ENCODE assay signal across 17 mouse cellular contexts in genomic region chr10:110952271-110952670, GRCm38 (mm10). TPM values are rescaled to one million over a fixed set of nuclear protein-coding genes. Genes with fewer than 3 reads are reported as not detected.
DNase-seq lines count a peak whose midpoint lies in the region; ATAC-seq and TF ChIP-seq lines count a peak whose summit lies in the region.
"Had no signal": no experiment of that assay in that cellular context is flagged by ENCODE, and none has a peak within 500 bp of the region (broad histone marks: within the 10 kb centered on the region; RNA-seq: fewer than 3 reads in every experiment).

No protein-coding gene starts in this region.

- H3K9ac ChIP-seq in intestine, embryonic 14.5 days (ENCODE audit: low read length), result no peak overlapping the region
- no peak overlapping the region for H3K9ac ChIP-seq in intestine, postnatal 0 days (ENCODE audit: low read depth, low read length)
- H3K9ac ChIP-seq in limb, embryonic 13.5 days, result no peak overlapping the region
- no peak overlapping the region for H3K9ac ChIP-seq in limb, embryonic 15.5 days
- H3K9ac ChIP-seq: hindbrain, embryonic 14.5 days; midbrain, embryonic 15.5 days had no signal

- no peaks in the 10 kb centered on the region for H3K9me3 ChIP-seq in intestine, embryonic 14.5 days (ENCODE audit: control insufficient read depth, low read length)
- H3K9me3 ChIP-seq in intestine, postnatal 0 days (ENCODE audit: control insufficient read depth), result no peaks in the 10 kb centered on the region
- H3K9me3 ChIP-seq in limb, embryonic 13.5 days, result no peaks in the 10 kb centered on the region
- H3K9me3 ChIP-seq in limb, embryonic 10.5 days (replicated peaks), result no peaks in the 10 kb centered on the region
- H3K9me3 ChIP-seq in limb, embryonic 15.5 days, result no peaks in the 10 kb centered on the region
- H3K9me3 ChIP-seq: embryonic facial prominence, embryonic 10.5 days; megakaryocyte, embryonic 14.5 days; midbrain, embryonic 15.5 days had no signal

- no peak for TF ChIP-seq CTCF in intestine, postnatal 0 days (IDR thresholded peaks at IDR 0.05; ENCODE audit: low read depth)

- 67% methylated on average over 8 of the region's 8 CpGs for WGBS in intestine, embryonic 14.5 days
- WGBS in intestine, postnatal 0 days, result 74% methylated on average over 8 of the region's 8 CpGs
- 81% methylated on average over 8 of the region's 8 CpGs for WGBS in limb, embryonic 13.5 days
- WGBS in limb, embryonic 10.5 days, result 87% methylated on average over 8 of the region's 8 CpGs
- WGBS in limb, embryonic 15.5 days, result 68% methylated on average over 8 of the region's 8 CpGs

- no peak overlapping the region for H3K4me3 ChIP-seq in intestine, embryonic 14.5 days (ENCODE audit: low read depth, low read length)
- no peak overlapping the region for H3K4me3 ChIP-seq in intestine, postnatal 0 days (ENCODE audit: low read depth, low read length)
- H3K4me3 ChIP-seq in limb, embryonic 13.5 days, result no peak overlapping the region
- no peak overlapping the region for H3K4me3 ChIP-seq in limb, embryonic 10.5 days
- no peak overlapping the region for H3K4me3 ChIP-seq in limb, embryonic 15.5 days
- H3K4me3 ChIP-seq: embryonic facial prominence, embryonic 10.5 days; megakaryocyte, embryonic 14.5 days; midbrain, embryonic 15.5 days had no signal

- DNase-seq in heart, adult 11 months, result peak; percentile 82
- DNase-seq in heart, adult 18-20 months, result no peak
- DNase-seq in intestine, embryonic 14.5 days (ENCODE audit: low spot score), result no peak
- DNase-seq in limb, embryonic 10.5 days (ENCODE audit: low spot score), result no peak
- DNase-seq: kidney, adult 9 months; liver; right cerebral cortex, adult 18-20 months; thymus, postnatal 14 days had no signal

- H3K27ac ChIP-seq in intestine, embryonic 14.5 days (ENCODE audit: low read depth), result peak overlapping the region; percentile 29; the same call in 1 of the 2 replicates
- H3K27ac ChIP-seq in intestine, postnatal 0 days (ENCODE audit: low read depth, low read length), result no peak overlapping the region
- H3K27ac ChIP-seq in limb, embryonic 13.5 days, result peak overlapping the region; percentile 44; the same call in 1 of the 2 replicates
- H3K27ac ChIP-seq in limb, embryonic 10.5 days, result no peak overlapping the region
- peak overlapping the region; percentile 63 for H3K27ac ChIP-seq in limb, embryonic 15.5 days
- H3K27ac ChIP-seq: embryonic facial prominence, embryonic 10.5 days; hindbrain, embryonic 14.5 days had no signal

- no peak overlapping the region for H3K4me2 ChIP-seq in intestine, embryonic 14.5 days (ENCODE audit: low read length)
- H3K4me2 ChIP-seq in intestine, postnatal 0 days (replicated peaks; ENCODE audit: low read depth), result no peak overlapping the region
- no peak overlapping the region for H3K4me2 ChIP-seq in limb, embryonic 13.5 days (replicated peaks)
- H3K4me2 ChIP-seq in limb, embryonic 15.5 days, result no peak overlapping the region
- H3K4me2 ChIP-seq: hindbrain, embryonic 14.5 days; midbrain, embryonic 15.5 days had no signal

- no peaks in the 10 kb centered on the region for H3K4me1 ChIP-seq in intestine, embryonic 14.5 days (replicated peaks; ENCODE audit: control insufficient read depth, insufficient read depth, low read length)
- H3K4me1 ChIP-seq in intestine, postnatal 0 days (replicated peaks; ENCODE audit: control insufficient read depth, insufficient read depth, low read length), result no peaks in the 10 kb centered on the region
- 0 out of 2 replicates have a peak, but pooled peaks cover 9% of the 10 kb centered on the region for H3K4me1 ChIP-seq in limb, embryonic 13.5 days
- no peaks in the 10 kb centered on the region for H3K4me1 ChIP-seq in limb, embryonic 10.5 days
- H3K4me1 ChIP-seq in limb, embryonic 15.5 days, result peaks cover 3% of the 10 kb centered on the region; the same call in 1 of the 2 replicates
- H3K4me1 ChIP-seq: embryonic facial prominence, embryonic 10.5 days; megakaryocyte, embryonic 14.5 days; midbrain, embryonic 15.5 days had no signal

- no peak for ATAC-seq in intestine, embryonic 14.5 days (replicated peaks; ENCODE audit: low FRiP score, low TSS enrichment, low read depth)
- no peak for ATAC-seq in intestine, postnatal 0 days
- ATAC-seq in limb, embryonic 13.5 days (ENCODE audit: low FRiP score, low read depth), result no peak
- ATAC-seq in limb, embryonic 15.5 days (ENCODE audit: insufficient number of reproducible peaks, low FRiP score, low TSS enrichment, low read depth), result no peak
- ATAC-seq in CD4-positive, CD25-positive, alpha-beta regulatory T cell, adult 4 months, result no peak
- ATAC-seq: forebrain, embryonic 14.5 days; midbrain, embryonic 15.5 days had no signal

- peaks cover 32% of the 10 kb centered on the region for H3K36me3 ChIP-seq in intestine, embryonic 14.5 days (ENCODE audit: control insufficient read depth, insufficient read depth, low read length)
- peaks cover 27% of the 10 kb centered on the region for H3K36me3 ChIP-seq in intestine, postnatal 0 days (ENCODE audit: control insufficient read depth, insufficient read depth)
- peaks cover 49% of the 10 kb centered on the region for H3K36me3 ChIP-seq in limb, embryonic 13.5 days
- peaks cover 74% of the 10 kb centered on the region for H3K36me3 ChIP-seq in limb, embryonic 10.5 days
- peaks cover 29% of the 10 kb centered on the region for H3K36me3 ChIP-seq in limb, embryonic 15.5 days

- H3K27me3 ChIP-seq in intestine, embryonic 14.5 days (replicated peaks; ENCODE audit: control insufficient read depth, insufficient read depth, low read length), result no peaks in the 10 kb centered on the region
- H3K27me3 ChIP-seq in intestine, postnatal 0 days (replicated peaks; ENCODE audit: control insufficient read depth, insufficient read depth, low read length), result no peaks in the 10 kb centered on the region
- no peaks in the 10 kb centered on the region for H3K27me3 ChIP-seq in limb, embryonic 13.5 days
- no peaks in the 10 kb centered on the region for H3K27me3 ChIP-seq in limb, embryonic 10.5 days (ENCODE audit: low read depth, poor library complexity, severe bottlenecking)
- H3K27me3 ChIP-seq in limb, embryonic 15.5 days, result no peaks in the 10 kb centered on the region
- H3K27me3 ChIP-seq: megakaryocyte, embryonic 14.5 days; midbrain, embryonic 15.5 days had no signal

RNA-seq across cellular contexts. Expression of gene Csrp2, which starts 32.7 kb away (rescaled TPM):
- total RNA-seq in heart, adult 18-20 months (2021), result 10 to 100 TPM; 28.4 to 32.3 TPM
- polyA plus RNA-seq in intestine, embryonic 14.5 days (2014; fragmentation: Nextera tagmentation; extraction: Ambion mirVana), result 266 and 283 TPM in 2 replicates
- 97.2 and 102 TPM in 2 replicates for polyA plus RNA-seq in intestine, postnatal 0 days (2015; fragmentation: Nextera tagmentation; extraction: Ambion mirVana)
- 207 and 225 TPM in 2 replicates for polyA plus RNA-seq in limb, embryonic 13.5 days (2015; fragmentation: Nextera tagmentation; extraction: Ambion mirVana)
- 179 and 195 TPM in 2 replicates for polyA plus RNA-seq in limb, embryonic 10.5 days (2016; fragmentation: Nextera tagmentation; extraction: Ambion mirVana)
- 130 TPM in 2 replicates for polyA plus RNA-seq in limb, embryonic 15.5 days (2015; fragmentation: Nextera tagmentation; extraction: Ambion mirVana)
- polyA plus RNA-seq in CD4-positive, CD25-positive, alpha-beta regulatory T cell, adult 4 months (2017; shearing (Covaris generic)), result 1 to 10 TPM; 3.1 to 7.4 TPM

RNA-seq across cellular contexts. Expression of gene Zdhhc17, which starts 57.7 kb away (rescaled TPM):
- 10 to 100 TPM; 18.1 to 23.1 TPM for total RNA-seq in heart, adult 18-20 months (2021)
- polyA plus RNA-seq in intestine, embryonic 14.5 days (2014; fragmentation: Nextera tagmentation; extraction: Ambion mirVana), result 25.0 and 26.3 TPM in 2 replicates
- 5.4 and 5.9 TPM in 2 replicates for polyA plus RNA-seq in intestine, postnatal 0 days (2015; fragmentation: Nextera tagmentation; extraction: Ambion mirVana)
- polyA plus RNA-seq in limb, embryonic 13.5 days (2015; fragmentation: Nextera tagmentation; extraction: Ambion mirVana), result 32.9 and 33.5 TPM in 2 replicates
- 21.9 and 26.4 TPM in 2 replicates for polyA plus RNA-seq in limb, embryonic 10.5 days (2016; fragmentation: Nextera tagmentation; extraction: Ambion mirVana)
- polyA plus RNA-seq in limb, embryonic 15.5 days (2015; fragmentation: Nextera tagmentation; extraction: Ambion mirVana), result 21.6 and 22.0 TPM in 2 replicates
- 10 to 100 TPM; 19.7 to 22.7 TPM for polyA plus RNA-seq in CD4-positive, CD25-positive, alpha-beta regulatory T cell, adult 4 months (2017; shearing (Covaris generic))

Comparison
In these comparisons a context has a peak if more than half of its experiments do, and no peak if none do; other contexts are left out.
1. H3K27ac ChIP-seq: peak in intestine, embryonic 14.5 days (single experiment), limb, embryonic 13.5 days (single experiment) and limb, embryonic 15.5 days (single experiment); none in intestine, postnatal 0 days (single experiment) and limb, embryonic 10.5 days (single experiment).
2. RNA of gene Csrp2, which starts 32.7 kb away (polyA plus RNA-seq): 266 to 283 TPM in intestine, embryonic 14.5 days, 207 to 225 TPM in limb, embryonic 13.5 days, 179 to 195 TPM in limb, embryonic 10.5 days, 130 TPM in limb, embryonic 15.5 days and 97.2 to 102 TPM in intestine, postnatal 0 days; 3.1 to 7.4 TPM in CD4-positive, CD25-positive, alpha-beta regulatory T cell, adult 4 months; every median in the first group is over 10 times any median in the second.